Comparison of ENCODE assay signal across 17 mouse cellular contexts in genomic region chr8:125690166-125690915, GRCm38 (mm10). TPM values are rescaled to one million over a fixed set of nuclear protein-coding genes. Genes with fewer than 3 reads are reported as not detected.
DNase-seq lines count a peak whose midpoint lies in the region; ATAC-seq and TF ChIP-seq lines count a peak whose summit lies in the region.
"Had no signal": no experiment of that assay in that cellular context is flagged by ENCODE, and none has a peak within 500 bp of the region (broad histone marks: within the 10 kb centered on the region; RNA-seq: fewer than 3 reads in every experiment).

No protein-coding gene starts in this region.

- H3K36me3 ChIP-seq in forebrain, embryonic 11.5 days (ENCODE audit: control insufficient read depth, insufficient read depth, low read length): no peaks in the 10 kb centered on the region
- H3K36me3 ChIP-seq in forebrain, embryonic 16.5 days (ENCODE audit: control insufficient read depth, insufficient read depth): no peaks in the 10 kb centered on the region
- no peaks in the 10 kb centered on the region for H3K36me3 ChIP-seq in hindbrain, embryonic 10.5 days
- no peaks in the 10 kb centered on the region for H3K36me3 ChIP-seq in hindbrain, embryonic 14.5 days (replicated peaks; ENCODE audit: control insufficient read depth, insufficient read depth)
- no peaks in the 10 kb centered on the region for H3K36me3 ChIP-seq in kidney, postnatal 0 days (ENCODE audit: insufficient read depth, low read length)
- no peaks in the 10 kb centered on the region for H3K36me3 ChIP-seq in neural tube, embryonic 11.5 days (ENCODE audit: control insufficient read depth, insufficient read depth, low read length)
- H3K36me3 ChIP-seq in neural tube, embryonic 15.5 days: no peaks in the 10 kb centered on the region
- H3K36me3 ChIP-seq: lung, embryonic 15.5 days had no signal

- WGBS in forebrain, embryonic 11.5 days: 65% methylated on average over 15 of the region's 15 CpGs
- 43% methylated on average over 15 of the region's 15 CpGs for WGBS in forebrain, embryonic 16.5 days
- WGBS in hindbrain, embryonic 10.5 days: 69% methylated on average over 15 of the region's 15 CpGs
- WGBS in hindbrain, embryonic 14.5 days: 47% methylated on average over 15 of the region's 15 CpGs
- 34% methylated on average over 15 of the region's 15 CpGs for WGBS in kidney, postnatal 0 days
- 58% methylated on average over 15 of the region's 15 CpGs for WGBS in neural tube, embryonic 11.5 days
- WGBS in neural tube, embryonic 15.5 days: 36% methylated on average over 15 of the region's 15 CpGs

- ATAC-seq in forebrain, embryonic 11.5 days (replicated peaks; ENCODE audit: low FRiP score): no peak
- no peak for ATAC-seq in forebrain, embryonic 16.5 days
- no peak for ATAC-seq in hindbrain, embryonic 14.5 days (ENCODE audit: low FRiP score)
- ATAC-seq in kidney, postnatal 0 days (replicated peaks; ENCODE audit: low FRiP score, low read depth): peak; percentile 80
- ATAC-seq in neural tube, embryonic 11.5 days (ENCODE audit: insufficient read depth, low FRiP score, low TSS enrichment): peak; percentile 41; the same call in 1 of the 2 replicates
- no peak for ATAC-seq in neural tube, embryonic 15.5 days (ENCODE audit: low FRiP score)
- ATAC-seq: intestine, embryonic 16.5 days had no signal

- H3K27me3 ChIP-seq in forebrain, embryonic 11.5 days (ENCODE audit: control insufficient read depth, insufficient read depth, low read length): no peaks in the 10 kb centered on the region
- H3K27me3 ChIP-seq in forebrain, embryonic 16.5 days (replicated peaks; ENCODE audit: control insufficient read depth, insufficient read depth, low read length): no peaks in the 10 kb centered on the region
- H3K27me3 ChIP-seq in hindbrain, embryonic 10.5 days (ENCODE audit: insufficient read depth, poor library complexity, severe bottlenecking): no peaks in the 10 kb centered on the region
- H3K27me3 ChIP-seq in hindbrain, embryonic 14.5 days (ENCODE audit: control insufficient read depth, insufficient read depth, low read length): no peaks in the 10 kb centered on the region
- no peaks in the 10 kb centered on the region for H3K27me3 ChIP-seq in kidney, postnatal 0 days (ENCODE audit: insufficient read depth, low read length)
- H3K27me3 ChIP-seq in neural tube, embryonic 11.5 days (ENCODE audit: control insufficient read depth, insufficient read depth, low read length): no peaks in the 10 kb centered on the region
- H3K27me3 ChIP-seq in neural tube, embryonic 15.5 days (replicated peaks): no peaks in the 10 kb centered on the region
- H3K27me3 ChIP-seq: lung, embryonic 15.5 days had no signal

- no peak overlapping the region for H3K4me2 ChIP-seq in forebrain, embryonic 11.5 days (ENCODE audit: low read depth, low read length, severe bottlenecking)
- H3K4me2 ChIP-seq in forebrain, embryonic 16.5 days (ENCODE audit: low read length): no peak overlapping the region
- H3K4me2 ChIP-seq in hindbrain, embryonic 14.5 days (replicated peaks): no peak overlapping the region
- H3K4me2 ChIP-seq in kidney, postnatal 0 days (ENCODE audit: low read length): no peak overlapping the region
- no peak overlapping the region for H3K4me2 ChIP-seq in neural tube, embryonic 11.5 days (ENCODE audit: low read depth)
- H3K4me2 ChIP-seq in neural tube, embryonic 15.5 days: no peak overlapping the region
- H3K4me2 ChIP-seq: lung, embryonic 15.5 days had no signal

- no peak for TF ChIP-seq CTCF in kidney, postnatal 0 days (IDR thresholded peaks at IDR 0.05; ENCODE audit: low read depth)

- H3K4me1 ChIP-seq in forebrain, embryonic 11.5 days (replicated peaks; ENCODE audit: control insufficient read depth, insufficient read depth, low read length): no peaks in the 10 kb centered on the region
- H3K4me1 ChIP-seq in forebrain, embryonic 16.5 days (replicated peaks; ENCODE audit: control insufficient read depth, insufficient read depth, low read length): peaks cover 2% of the 10 kb centered on the region; the same call in 1 of the 2 replicates
- H3K4me1 ChIP-seq in hindbrain, embryonic 10.5 days (replicated peaks): peaks cover 22% of the 10 kb centered on the region
- H3K4me1 ChIP-seq in hindbrain, embryonic 14.5 days (replicated peaks; ENCODE audit: control insufficient read depth, insufficient read depth, low read length): no peaks in the 10 kb centered on the region; the same call in 1 of the 2 replicates
- H3K4me1 ChIP-seq in kidney, postnatal 0 days (replicated peaks; ENCODE audit: insufficient read depth, low read length): peaks cover 10% of the 10 kb centered on the region
- no peaks in the 10 kb centered on the region for H3K4me1 ChIP-seq in neural tube, embryonic 11.5 days (ENCODE audit: control insufficient read depth, insufficient read depth, low read length)
- H3K4me1 ChIP-seq in neural tube, embryonic 15.5 days: peaks cover 10% of the 10 kb centered on the region; the same call in 1 of the 2 replicates

- H3K4me3 ChIP-seq in forebrain, embryonic 11.5 days (ENCODE audit: low read depth, low read length): no peak overlapping the region
- no peak overlapping the region for H3K4me3 ChIP-seq in forebrain, embryonic 16.5 days (replicated peaks; ENCODE audit: low read length)
- H3K4me3 ChIP-seq in hindbrain, embryonic 10.5 days: no peak overlapping the region
- no peak overlapping the region for H3K4me3 ChIP-seq in hindbrain, embryonic 14.5 days (replicated peaks; ENCODE audit: low read length)
- H3K4me3 ChIP-seq in kidney, postnatal 0 days (replicated peaks; ENCODE audit: low read depth, low read length): no peak overlapping the region
- no peak overlapping the region for H3K4me3 ChIP-seq in neural tube, embryonic 11.5 days (ENCODE audit: low read depth, low read length)
- H3K4me3 ChIP-seq in neural tube, embryonic 15.5 days (replicated peaks): no peak overlapping the region
- H3K4me3 ChIP-seq: lung, embryonic 15.5 days had no signal

- no peak overlapping the region for H3K9ac ChIP-seq in forebrain, embryonic 11.5 days (ENCODE audit: low read length)
- H3K9ac ChIP-seq in forebrain, embryonic 16.5 days (replicated peaks; ENCODE audit: low read depth, low read length): no peak overlapping the region
- no peak overlapping the region for H3K9ac ChIP-seq in hindbrain, embryonic 14.5 days
- no peak overlapping the region for H3K9ac ChIP-seq in kidney, postnatal 0 days (ENCODE audit: low read depth, low read length)
- no peak overlapping the region for H3K9ac ChIP-seq in neural tube, embryonic 11.5 days (ENCODE audit: low read length)
- H3K9ac ChIP-seq in neural tube, embryonic 15.5 days (replicated peaks): no peak overlapping the region
- H3K9ac ChIP-seq: liver, embryonic 14.5 days; lung, embryonic 15.5 days had no signal

- H3K27ac ChIP-seq in forebrain, embryonic 11.5 days (ENCODE audit: low read depth, low read length): no peak overlapping the region
- H3K27ac ChIP-seq in forebrain, embryonic 16.5 days (ENCODE audit: low read length): no peak overlapping the region
- H3K27ac ChIP-seq in hindbrain, embryonic 10.5 days: peak overlapping the region; percentile 16; the same call in 1 of the 2 replicates
- H3K27ac ChIP-seq in hindbrain, embryonic 14.5 days: no peak overlapping the region
- 0 out of 2 replicates have a peak overlapping the region, but pooled peaks have one; percentile 0 for H3K27ac ChIP-seq in kidney, postnatal 0 days
- no peak overlapping the region for H3K27ac ChIP-seq in neural tube, embryonic 11.5 days (ENCODE audit: low read depth, low read length)
- no peak overlapping the region for H3K27ac ChIP-seq in neural tube, embryonic 15.5 days (replicated peaks)
- H3K27ac ChIP-seq: liver, embryonic 14.5 days; lung, embryonic 15.5 days had no signal

- DNase-seq in forebrain, embryonic 11.5 days (ENCODE audit: low spot score): peak; percentile 39
- no peak for DNase-seq in hindbrain, embryonic 10.5 days (ENCODE audit: low spot score)
- no peak for DNase-seq in hindbrain, embryonic 14.5 days (ENCODE audit: low spot score)
- peak; percentile 73 for DNase-seq in kidney, postnatal 0 days (ENCODE audit: low spot score)
- DNase-seq in kidney, adult 8-10 months: no peak
- no peak for DNase-seq in neural tube, embryonic 11.5 days (ENCODE audit: low spot score)
- DNase-seq: adrenal gland, postnatal 14 days; cerebellum, adult 11 months; cerebellum, postnatal 25 days; embryo, embryonic 11 days; lung, postnatal 4 days; right cerebral cortex, adult 18-20 months had no signal

- H3K9me3 ChIP-seq in forebrain, embryonic 11.5 days (ENCODE audit: control insufficient read depth, low read length): no peaks in the 10 kb centered on the region
- no peaks in the 10 kb centered on the region for H3K9me3 ChIP-seq in forebrain, embryonic 16.5 days (ENCODE audit: control insufficient read depth, low read length)
- H3K9me3 ChIP-seq in hindbrain, embryonic 10.5 days: no peaks in the 10 kb centered on the region
- no peaks in the 10 kb centered on the region for H3K9me3 ChIP-seq in hindbrain, embryonic 14.5 days (ENCODE audit: control insufficient read depth, low read length)
- H3K9me3 ChIP-seq in kidney, postnatal 0 days (replicated peaks; ENCODE audit: low read length): no peaks in the 10 kb centered on the region
- no peaks in the 10 kb centered on the region for H3K9me3 ChIP-seq in neural tube, embryonic 11.5 days (ENCODE audit: control insufficient read depth, low read length)
- no peaks in the 10 kb centered on the region for H3K9me3 ChIP-seq in neural tube, embryonic 15.5 days (replicated peaks)
- H3K9me3 ChIP-seq: lung, embryonic 15.5 days had no signal

RNA-seq across cellular contexts. Expression of gene Map10, which starts 20.7 kb away (rescaled TPM):
- polyA plus RNA-seq in forebrain, embryonic 11.5 days (2014; fragmentation: Nextera tagmentation; extraction: Ambion mirVana): 8.5 and 9.8 TPM in 2 replicates
- polyA plus RNA-seq in forebrain, embryonic 16.5 days (2015; fragmentation: Nextera tagmentation; extraction: Ambion mirVana): 10.7 and 11.7 TPM in 2 replicates
- 6.0 and 8.0 TPM in 2 replicates for polyA plus RNA-seq in hindbrain, embryonic 10.5 days (2016; fragmentation: Nextera tagmentation; extraction: Ambion mirVana)
- polyA plus RNA-seq in hindbrain, embryonic 14.5 days (2014; fragmentation: Nextera tagmentation; extraction: Ambion mirVana): 8.7 and 10.2 TPM in 2 replicates
- polyA plus RNA-seq in kidney, postnatal 0 days (2015; fragmentation: Nextera tagmentation; extraction: Ambion mirVana): 4.7 and 5.3 TPM in 2 replicates
- polyA plus RNA-seq in neural tube, embryonic 11.5 days (2014; fragmentation: Nextera tagmentation; extraction: Ambion mirVana): 10.2 TPM in 2 replicates
- polyA plus RNA-seq in neural tube, embryonic 15.5 days (2015; fragmentation: Nextera tagmentation; extraction: Ambion mirVana): 6.5 and 6.6 TPM in 2 replicates

RNA-seq across cellular contexts. Expression of gene Ntpcr, which starts 39.4 kb away (rescaled TPM):
- polyA plus RNA-seq in forebrain, embryonic 11.5 days (2014; fragmentation: Nextera tagmentation; extraction: Ambion mirVana): 16.4 and 16.5 TPM in 2 replicates
- polyA plus RNA-seq in forebrain, embryonic 16.5 days (2015; fragmentation: Nextera tagmentation; extraction: Ambion mirVana): 26.9 and 30.1 TPM in 2 replicates
- polyA plus RNA-seq in hindbrain, embryonic 10.5 days (2016; fragmentation: Nextera tagmentation; extraction: Ambion mirVana): 15.9 and 18.8 TPM in 2 replicates
- polyA plus RNA-seq in hindbrain, embryonic 14.5 days (2014; fragmentation: Nextera tagmentation; extraction: Ambion mirVana): 35.0 and 38.6 TPM in 2 replicates
- polyA plus RNA-seq in kidney, postnatal 0 days (2015; fragmentation: Nextera tagmentation; extraction: Ambion mirVana): 32.3 and 32.8 TPM in 2 replicates
- polyA plus RNA-seq in neural tube, embryonic 11.5 days (2014; fragmentation: Nextera tagmentation; extraction: Ambion mirVana): 19.5 and 21.1 TPM in 2 replicates
- 33.1 and 36.9 TPM in 2 replicates for polyA plus RNA-seq in neural tube, embryonic 15.5 days (2015; fragmentation: Nextera tagmentation; extraction: Ambion mirVana)

Comparison
In these comparisons a context has a peak if more than half of its experiments do, and no peak if none do; other contexts are left out.
1. ATAC-seq: peak in kidney, postnatal 0 days (single experiment) and neural tube, embryonic 11.5 days (single experiment); none in forebrain, embryonic 11.5 days (single experiment), forebrain, embryonic 16.5 days (single experiment), hindbrain, embryonic 14.5 days (single experiment) and neural tube, embryonic 15.5 days (single experiment).
2. DNase-seq: peak in forebrain, embryonic 11.5 days (single experiment) and kidney, postnatal 0 days (single experiment); none in hindbrain, embryonic 10.5 days (single experiment), hindbrain, embryonic 14.5 days (single experiment), kidney, adult 8-10 months (0 of 2) and neural tube, embryonic 11.5 days (single experiment).
3. H3K27ac ChIP-seq: peak in hindbrain, embryonic 10.5 days (single experiment) and kidney, postnatal 0 days (single experiment); none in forebrain, embryonic 11.5 days (single experiment), forebrain, embryonic 16.5 days (single experiment), hindbrain, embryonic 14.5 days (single experiment), neural tube, embryonic 11.5 days (single experiment) and neural tube, embryonic 15.5 days (single experiment).